Mouse (Mus musculus) mouse embryonic stem cell (cell line): ENCODE measurements around the gene Hspb3.

Experiments used
- in situ Hi-C, 2 experiments: fragments of 300-500 bp; cut with MboI; formaldehyde crosslinking; loops; 1 replicate in 1 of 2; 3 replicates in 1 of 2; pipeline ENCODE4 v1.14.3; 2019 to 2020; ENCODE audit warnings: low sequenced_read_pairs in 2 of 2, low pct_unique_long_range_greater_than_20kb in 1 of 2, mixed read lengths in 1 of 2; ENCODE audit not compliant: unreplicated experiment in 1 of 2

Gene Hspb3

GRCm38 (mm10) chr13:113655511-113655910 is 8.0 kb downstream of the Hspb3 start:
- in situ Hi-C loops: no loop called here

GRCm38 (mm10) chr13:113640944-113641597 is 22.4 kb downstream of the Hspb3 start:
- in situ Hi-C loops: no loop called here

- in situ Hi-C loops: loop anchor here in 1 of 2 experiments (10.0 kb wide), 1 partner anchor 324 kb away; no protein-coding TSS in a partner anchor
Measured at GRCm38 (mm10) chr13:113638914-113639313, 24.6 kb downstream of the Hspb3 start.

- in situ Hi-C loops: loop anchor here in 1 of 2 experiments (10.0 kb wide), 1 partner anchor 321 kb away; no protein-coding TSS in a partner anchor
Measured at GRCm38 (mm10) chr13:113635799-113636222, 27.7 kb downstream of the Hspb3 start.

GRCm38 (mm10) chr13:113634732-113635481 is 28.6 kb downstream of the Hspb3 start:
- in situ Hi-C loops: loop anchor here in 1 of 2 experiments (10.0 kb wide), 1 partner anchor 320 kb away; no protein-coding TSS in a partner anchor

GRCm38 (mm10) chr13:113632506-113632905 is 31.0 kb downstream of the Hspb3 start:
- in situ Hi-C loops: loop anchor here in 1 of 2 experiments (10.0 kb wide), 1 partner anchor 318 kb away; no protein-coding TSS in a partner anchor

- in situ Hi-C loops: no loop called here
Measured at GRCm38 (mm10) chr13:113627601-113628000, 35.9 kb downstream of the Hspb3 start.

GRCm38 (mm10) chr13:113622865-113623255 is 40.6 kb downstream of the Hspb3 start:
- in situ Hi-C loops: no loop called here

- in situ Hi-C loops: no loop called here
Measured at GRCm38 (mm10) chr13:113622122-113622864, 41.2 kb downstream of the Hspb3 start.

- in situ Hi-C loops: loop anchor here in 1 of 2 experiments (10.0 kb wide), 1 partner anchor 274 kb away; no protein-coding TSS in a partner anchor
Measured at GRCm38 (mm10) chr13:113619003-113619402, 44.5 kb downstream of the Hspb3 start.

GRCm38 (mm10) chr13:113617891-113618823 is 45.3 kb downstream of the Hspb3 start, which contains the start of gene Snx18:
TSS of gene Snx18 (minus strand) at chr13:113618564.
- in situ Hi-C loops: loop anchor here in 1 of 2 experiments (10.0 kb wide), 1 partner anchor 273 kb away; no protein-coding TSS in a partner anchor

- in situ Hi-C loops: loop anchor here in 1 of 2 experiments (10.0 kb wide), 1 partner anchor 273 kb away; no protein-coding TSS in a partner anchor
Measured at GRCm38 (mm10) chr13:113617338-113617890, 46.1 kb downstream of the Hspb3 start.

- in situ Hi-C loops: loop anchor here in 1 of 2 experiments (10.0 kb wide), 1 partner anchor 272 kb away; no protein-coding TSS in a partner anchor
Measured at GRCm38 (mm10) chr13:113616751-113617337, 46.6 kb downstream of the Hspb3 start.

- in situ Hi-C loops: loop anchor here in 1 of 2 experiments (10.0 kb wide), 1 partner anchor 271 kb away; no protein-coding TSS in a partner anchor
Measured at GRCm38 (mm10) chr13:113615971-113616671, 47.4 kb downstream of the Hspb3 start.

- in situ Hi-C loops: loop anchor here in 1 of 2 experiments (10.0 kb wide), 1 partner anchor 271 kb away; no protein-coding TSS in a partner anchor
Measured at GRCm38 (mm10) chr13:113615546-113615941, 47.9 kb downstream of the Hspb3 start.
